Mouse (Mus musculus): ENCODE data around the gene Sap30l. TPM values are rescaled to one million over a fixed set of nuclear protein-coding genes. Genes with fewer than 3 reads are reported as not detected.

Sap30l gene
- total and polyA plus RNA-seq, 3 experiments, result 17.1 to 23.1 (median 20.8) TPM

GRCm38 (mm10) chr11:57778349-57778748 is 23.1 kb upstream of the Sap30l start:
- peak; percentile 74 for DNase-seq (ENCODE audit: extremely low read depth)

GRCm38 (mm10) chr11:57779824-57780223 is 21.6 kb upstream of the Sap30l start:
- H3K27me3 ChIP-seq (replicated peaks), result peaks cover 92% of the 10 kb centered on the region
- no peak for TF ChIP-seq TCF12 (IDR thresholded peaks at IDR 0.05; ENCODE audit: low read depth, low read length)
- H3K4me1 ChIP-seq (ENCODE audit: control insufficient read depth in 1 of 2, insufficient read depth in 2 of 2), result no peaks in the 10 kb centered on the region
- no peak for DNase-seq (ENCODE audit: extremely low read depth)
- no peak overlapping the region for H3K27ac ChIP-seq (ENCODE audit: insufficient read depth, low read depth)
- no peak overlapping the region for H3K9ac ChIP-seq (ENCODE audit: insufficient read depth, low read depth)
- no peaks in the 10 kb centered on the region for H3K79me2 ChIP-seq (replicated peaks; ENCODE audit: control insufficient read depth, extremely low read depth, insufficient read depth, poor library complexity, severe bottlenecking)
- in situ Hi-C loops (cut with MboI; ENCODE audit: low pct_ligation_motif_present, low pct_unique_long_range_greater_than_20kb, low sequenced_read_pairs), result loop anchor here (5.0 to 10.0 kb wide), 2 partner anchors 233 to 305 kb away; no protein-coding TSS in a partner anchor
- H3K9me3 ChIP-seq (replicated peaks; ENCODE audit: low read length), result no peaks in the 10 kb centered on the region
- no peak overlapping the region for H3K4me3 ChIP-seq (replicated peaks in 1 of 3; ENCODE audit: low read depth in 2 of 3, low read length in 2 of 3, poor library complexity in 1 of 3)
- H3K36me3 ChIP-seq (replicated peaks in 1 of 2; ENCODE audit: control insufficient read depth in 1 of 2, insufficient read depth in 1 of 2, low read length in 1 of 2), result no peaks in the 10 kb centered on the region
- dilution Hi-C loops (cut with MboI; ENCODE audit: extremely low pct_ligation_motif_present, extremely low pct_unique_long_range_greater_than_20kb, low sequenced_read_pairs), result no loop called here
- H3K4me2 ChIP-seq (ENCODE audit: insufficient read depth, low read depth, poor library complexity, severe bottlenecking), result no peak overlapping the region

More at GRCm38 (mm10) chr11:57778349-57778748, 23.1 kb upstream of the Sap30l start:
- Histone ChIP-seq H3K9ac (ENCODE audit: insufficient read depth, low read depth) (no peak overlapping the region), H3K36me3 (replicated peaks in 1 of 2; ENCODE audit: control insufficient read depth in 1 of 2, insufficient read depth in 1 of 2, low read length in 1 of 2) (no peaks in the 10 kb centered on the region), H3K27ac (ENCODE audit: insufficient read depth, low read depth) (no peak overlapping the region), H3K4me1 (ENCODE audit: control insufficient read depth in 1 of 2, insufficient read depth in 2 of 2) (no peaks in the 10 kb centered on the region), H3K4me3 (replicated peaks in 1 of 3; ENCODE audit: low read depth in 2 of 3, low read length in 2 of 3, poor library complexity in 1 of 3) (no peak overlapping the region), H3K9me3 (replicated peaks; ENCODE audit: low read length) (no peaks in the 10 kb centered on the region), H3K27me3 (replicated peaks) (peaks cover 93% of the 10 kb centered on the region), H3K4me2 (ENCODE audit: insufficient read depth, low read depth, poor library complexity, severe bottlenecking) (no peak overlapping the region), H3K79me2 (replicated peaks; ENCODE audit: control insufficient read depth, extremely low read depth, insufficient read depth, poor library complexity, severe bottlenecking) (no peaks in the 10 kb centered on the region)
- in situ Hi-C loops (cut with MboI; ENCODE audit: low pct_ligation_motif_present, low pct_unique_long_range_greater_than_20kb, low sequenced_read_pairs) (no loop called here), dilution Hi-C loops (cut with MboI; ENCODE audit: extremely low pct_ligation_motif_present, extremely low pct_unique_long_range_greater_than_20kb, low sequenced_read_pairs) (no loop called here)
- no peak for TF ChIP-seq KAT2A (IDR thresholded peaks at IDR 0.05; ENCODE audit: insufficient replicate concordance, low read length)
- TF ChIP-seq MAZ (IDR thresholded peaks at IDR 0.05; ENCODE audit: low read depth, low read length), result peak; percentile 19; the same call in 1 of the 2 replicates
- no peak for TF ChIP-seq MAX (IDR thresholded peaks at IDR 0.05; ENCODE audit: low read length)
- no peak for TF ChIP-seq RCOR1 (conservative IDR thresholded peaks at IDR 0.05; ENCODE audit: low read depth, low read length)
- 0 out of 2 replicates have a peak, but pooled peaks have one; percentile 74 for TF ChIP-seq MAFK (IDR thresholded peaks at IDR 0.05; ENCODE audit: insufficient replicate concordance, low read length)
- TF ChIP-seq NELFE (IDR thresholded peaks at IDR 0.05; ENCODE audit: low read depth, low read length), result peak; percentile 40
- TF ChIP-seq RAD21 (IDR thresholded peaks at IDR 0.05; ENCODE audit: low read depth, low read length), result peak; percentile 99
- peak; percentile 96 to 98 for TF ChIP-seq CTCF (conservative IDR thresholded peaks at IDR 0.05 in 1 of 2, IDR thresholded peaks at IDR 0.05 in 1 of 2; ENCODE audit: low read depth in 2 of 2, low read length in 2 of 2)
- TF ChIP-seq CHD2 (IDR thresholded peaks at IDR 0.05; ENCODE audit: low read length), result no peak
- no peak for TF ChIP-seq CHD1 (IDR thresholded peaks at IDR 0.05; ENCODE audit: low read depth, low read length)
- TF ChIP-seq MYC (IDR thresholded peaks at IDR 0.05; ENCODE audit: low read depth, low read length), result peak; percentile 49; the same call in 1 of the 2 replicates
- TF ChIP-seq SMC3 (IDR thresholded peaks at IDR 0.05; ENCODE audit: low read depth, low read length), result peak; percentile 94
- TF ChIP-seq NRF1 (IDR thresholded peaks at IDR 0.05; ENCODE audit: low read depth, low read length), result no peak
- no peak for TF ChIP-seq POLR2AphosphoS2 (IDR thresholded peaks at IDR 0.05; ENCODE audit: low read depth, low read length)
- TF ChIP-seq ZC3H11A (IDR thresholded peaks at IDR 0.05; ENCODE audit: low read depth, low read length), result peak; percentile 70
- TF ChIP-seq ELF1 (IDR thresholded peaks at IDR 0.05; ENCODE audit: low read depth, low read length), result peak; percentile 60
- TF ChIP-seq IRF4 (IDR thresholded peaks at IDR 0.05; ENCODE audit: low read depth, low read length), result peak; percentile 64; the same call in 1 of the 2 replicates
- TF ChIP-seq BHLHE40 (IDR thresholded peaks at IDR 0.05; ENCODE audit: low read depth, low read length), result peak; percentile 9; the same call in 1 of the 2 replicates
- TF ChIP-seq ZMIZ1 (IDR thresholded peaks at IDR 0.05; ENCODE audit: low read depth, low read length), result no peak
- TF ChIP-seq ZKSCAN1 (IDR thresholded peaks at IDR 0.05; ENCODE audit: borderline replicate concordance, low read depth, low read length), result no peak
- TF ChIP-seq E2F4 (IDR thresholded peaks at IDR 0.05; ENCODE audit: insufficient replicate concordance, low read depth, low read length), result no peak
- TF ChIP-seq MEF2A (IDR thresholded peaks at IDR 0.05; ENCODE audit: borderline replicate concordance, low read depth, low read length), result peak; percentile 48; the same call in 1 of the 2 replicates
- no peak for TF ChIP-seq PAX5 (IDR thresholded peaks at IDR 0.05; ENCODE audit: low read length)
- TF ChIP-seq SIN3A (IDR thresholded peaks at IDR 0.05; ENCODE audit: low read length), result 0 out of 2 replicates have a peak, but pooled peaks have one; percentile 38

All from CH12.LX (cell line).